In genomic region chr15:33975077-33975476, GRCm38 (mm10) we compare ENCODE assay signal across 9 mouse cellular contexts.
DNase-seq lines count a peak whose midpoint lies in the region; ATAC-seq lines count a peak whose summit lies in the region.
"Had no signal": no experiment of that assay in that cellular context is flagged by ENCODE, and none has a peak within 500 bp of the region (broad histone marks: within the 10 kb centered on the region; RNA-seq: fewer than 3 reads in every experiment).

No protein-coding gene starts in this region.

- intact Hi-C loops in gastrocnemius, postnatal 14 days (cut with DNase I; ENCODE audit: low total_unique reads) = no loop called here

- no peak for ATAC-seq in midbrain, embryonic 14.5 days (ENCODE audit: low FRiP score, low TSS enrichment)
- no peak for ATAC-seq in midbrain, embryonic 15.5 days (replicated peaks)

- H3K9ac ChIP-seq in midbrain, embryonic 14.5 days (replicated peaks; ENCODE audit: low read length) = no peak overlapping the region
- no peak overlapping the region for H3K9ac ChIP-seq in midbrain, embryonic 15.5 days
- H3K9ac ChIP-seq: limb, embryonic 13.5 days had no signal

- no peaks in the 10 kb centered on the region for H3K4me1 ChIP-seq in midbrain, embryonic 14.5 days (ENCODE audit: control insufficient read depth, insufficient read depth, low read length)
- no peaks in the 10 kb centered on the region for H3K4me1 ChIP-seq in midbrain, embryonic 15.5 days
- H3K4me1 ChIP-seq: limb, embryonic 13.5 days had no signal

- DNase-seq in gastrocnemius, postnatal 14 days = peak; percentile 9
- DNase-seq in gastrocnemius, adult 8-10 months (ENCODE audit: low spot score in 2 of 2) = no peak
- peak; percentile 56 for DNase-seq in midbrain, embryonic 14.5 days
- peak; percentile 30 for DNase-seq in forelimb bud, embryonic 11.5 days (ENCODE audit: low read depth, low spot score)
- DNase-seq in telencephalon, adult 2 months (ENCODE audit: low read depth, low spot score) = peak; percentile 2
- DNase-seq in cerebellum, adult 8-10 months = no peak
- DNase-seq in c-Kit-positive CD71-positive TER-119-positive erythroid progenitor cells, embryonic 14.5 days (ENCODE audit: low spot score) = no peak

- H3K4me2 ChIP-seq in midbrain, embryonic 14.5 days (ENCODE audit: low read length) = no peak overlapping the region
- H3K4me2 ChIP-seq in midbrain, embryonic 15.5 days = no peak overlapping the region
- H3K4me2 ChIP-seq: limb, embryonic 13.5 days had no signal

- H3K9me3 ChIP-seq in midbrain, embryonic 14.5 days (ENCODE audit: control insufficient read depth, low read length) = no peaks in the 10 kb centered on the region
- H3K9me3 ChIP-seq in midbrain, embryonic 15.5 days = no peaks in the 10 kb centered on the region

- H3K27me3 ChIP-seq in midbrain, embryonic 14.5 days (ENCODE audit: control insufficient read depth, insufficient read depth, low read length) = no peaks in the 10 kb centered on the region
- no peaks in the 10 kb centered on the region for H3K27me3 ChIP-seq in midbrain, embryonic 15.5 days (replicated peaks)
- H3K27me3 ChIP-seq: limb, embryonic 13.5 days had no signal

- no peak overlapping the region for H3K4me3 ChIP-seq in midbrain, embryonic 14.5 days (replicated peaks; ENCODE audit: low read depth, low read length)
- no peak overlapping the region for H3K4me3 ChIP-seq in midbrain, embryonic 15.5 days
- H3K4me3 ChIP-seq: limb, embryonic 13.5 days had no signal

- WGBS in midbrain, embryonic 14.5 days = 55% methylated on average over 1 of the region's 1 CpGs
- 36% methylated on average over 1 of the region's 1 CpGs for WGBS in midbrain, embryonic 15.5 days

- H3K27ac ChIP-seq in midbrain, embryonic 14.5 days (replicated peaks; ENCODE audit: low read depth, low read length) = no peak overlapping the region
- H3K27ac ChIP-seq in midbrain, embryonic 15.5 days = no peak overlapping the region
- H3K27ac ChIP-seq: limb, embryonic 13.5 days had no signal

- no peaks in the 10 kb centered on the region for H3K36me3 ChIP-seq in midbrain, embryonic 14.5 days (ENCODE audit: control insufficient read depth, insufficient read depth, low read length)
- no peaks in the 10 kb centered on the region for H3K36me3 ChIP-seq in midbrain, embryonic 15.5 days (replicated peaks)
- H3K36me3 ChIP-seq: limb, embryonic 13.5 days had no signal

Comparison
In these comparisons a context has a peak if more than half of its experiments do, and no peak if none do; other contexts are left out.
1. DNase-seq: peak in gastrocnemius, postnatal 14 days (single experiment), midbrain, embryonic 14.5 days (single experiment), forelimb bud, embryonic 11.5 days (single experiment) and telencephalon, adult 2 months (single experiment); none in gastrocnemius, adult 8-10 months (0 of 2), cerebellum, adult 8-10 months (single experiment) and c-Kit-positive CD71-positive TER-119-positive erythroid progenitor cells, embryonic 14.5 days (single experiment).